Mouse (Mus musculus) common myeloid progenitor, adult 5-6 weeks (primary cell): ENCODE results near the gene Nepro. TPM values are rescaled to one million over a fixed set of nuclear protein-coding genes. Genes with fewer than 3 reads are reported as not detected.

Source experiments
- ATAC-seq: replicated peaks from 2 replicates; pipeline ENCODE4 v1.8.0; 2016; ENCODE audit warnings: low read depth, mild to moderate bottlenecking, moderate TSS enrichment, inconsistent platforms; ENCODE audit not compliant: poor library complexity, severe bottlenecking
- total RNA-seq: library from RNA; stranded (forward); fragments of 200-1000, 187-1606 nt; gene quantifications from 2 replicates; pipeline ENCODE4 v1.2.3, GENCODE M21; 2017

Gene Nepro
- total RNA-seq, result 22.7 and 25.1 TPM in 2 replicates

DNA sequence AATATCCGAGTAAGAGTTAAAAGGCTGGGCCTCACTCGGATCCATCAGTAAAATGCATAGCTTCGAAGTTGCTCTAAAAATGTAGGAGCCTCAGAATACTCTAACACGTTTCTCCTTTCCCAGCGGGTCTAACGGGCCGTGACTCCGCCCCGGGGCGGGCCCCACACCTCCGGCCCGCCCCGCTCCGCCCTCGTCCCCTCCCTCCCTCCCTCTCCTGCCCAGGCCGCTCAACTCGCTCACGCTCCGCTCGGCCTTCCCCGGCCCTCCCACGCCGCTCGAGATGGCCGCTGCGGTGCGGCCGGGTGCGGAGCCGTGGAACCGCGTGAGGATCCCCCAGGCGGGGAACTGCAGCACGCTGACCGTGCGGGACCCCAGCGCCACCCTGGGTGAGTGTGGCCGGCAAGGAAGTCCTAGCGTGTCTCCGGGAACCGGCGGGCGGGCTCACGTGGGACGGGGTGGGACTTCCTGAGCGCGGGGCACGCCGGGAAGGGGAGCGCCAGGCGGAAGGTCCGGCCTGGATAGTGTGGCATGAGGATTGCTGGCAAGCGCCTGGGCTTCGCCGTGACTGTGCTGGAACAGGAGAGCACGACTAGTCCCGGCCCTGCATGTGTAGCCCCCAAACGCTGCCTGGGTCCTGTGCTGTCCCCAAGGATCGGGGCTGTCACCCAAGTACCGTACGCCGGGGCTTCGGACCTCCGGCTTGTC, at the start of gene Nepro:
Gene Nepro, plus strand, starts transcription at position 219 of the 705 bp plus-strand sequence.
- ATAC-seq, result peak; percentile 78

DNA sequence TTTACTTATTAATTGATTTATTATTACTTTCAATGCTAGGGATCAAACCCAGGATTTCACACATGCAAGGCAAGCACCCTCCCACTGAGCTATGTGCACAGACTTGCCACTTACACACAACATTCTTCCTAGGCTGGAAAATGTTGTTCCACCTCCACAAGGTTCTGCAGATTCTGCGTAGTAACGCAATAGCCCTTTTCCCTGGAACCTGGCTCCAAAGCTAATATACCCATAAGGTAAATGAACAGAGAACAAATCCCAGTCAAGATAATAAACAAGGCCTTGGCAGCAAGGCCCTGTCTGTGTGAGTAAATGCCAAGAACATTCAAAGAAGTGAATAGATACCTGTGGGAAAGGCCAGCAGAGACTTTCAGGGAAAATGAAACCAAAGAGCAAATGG, 47.7 kb upstream of the Nepro start:
- ATAC-seq, result no peak

- ATAC-seq, result no peak
These were observed 45.0 kb upstream of the Nepro start for GRCm38 (mm10) chr16:44679082-44679481.

DNA sequence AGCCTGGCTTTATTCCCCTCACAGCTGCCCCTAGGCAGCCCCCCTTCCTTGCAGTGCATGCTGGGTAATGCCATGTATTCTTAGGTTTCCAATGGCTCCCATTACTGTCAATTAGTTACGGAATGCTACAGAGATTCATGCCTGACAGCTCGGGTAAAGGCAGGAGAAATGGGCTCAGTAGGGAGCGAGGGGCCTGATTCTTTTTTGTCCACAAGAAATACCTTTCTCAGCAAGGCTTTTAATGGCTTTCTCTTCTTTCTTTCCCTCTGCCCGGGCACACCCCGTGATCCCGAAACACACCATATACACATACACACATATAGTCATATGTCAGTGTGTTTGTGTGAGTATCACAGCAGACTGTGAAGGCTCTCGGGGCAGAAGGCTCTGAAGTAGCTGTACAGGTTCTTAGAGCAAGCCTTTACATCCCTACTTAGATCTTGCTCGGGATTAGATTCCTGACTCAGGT, 44.6 kb upstream of the Nepro start:
- no peak for ATAC-seq

GRCm38 (mm10) chr16:44680756-44681498, 43.2 kb upstream of the Nepro start:
- no peak for ATAC-seq

DNA sequence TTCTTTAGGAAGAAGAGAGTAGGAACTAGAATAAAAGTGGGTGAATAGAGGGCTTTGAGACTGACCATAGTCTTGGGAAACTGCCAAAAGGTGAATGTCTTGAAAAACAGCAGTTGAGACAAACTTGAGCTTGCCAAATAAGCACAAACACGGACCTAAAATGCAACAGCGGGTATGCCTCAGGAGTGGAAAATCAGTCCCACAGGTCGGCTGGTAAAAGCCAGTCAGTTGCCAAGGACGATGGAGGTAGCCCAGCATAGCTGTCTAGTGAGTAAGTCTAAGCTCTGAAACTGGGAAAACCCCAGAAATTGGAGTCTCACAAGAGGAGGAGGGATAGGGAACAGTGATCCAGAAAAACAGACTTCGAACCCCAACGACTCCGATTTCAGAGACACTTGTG, 39.5 kb upstream of the Nepro start:
- no peak for ATAC-seq

DNA sequence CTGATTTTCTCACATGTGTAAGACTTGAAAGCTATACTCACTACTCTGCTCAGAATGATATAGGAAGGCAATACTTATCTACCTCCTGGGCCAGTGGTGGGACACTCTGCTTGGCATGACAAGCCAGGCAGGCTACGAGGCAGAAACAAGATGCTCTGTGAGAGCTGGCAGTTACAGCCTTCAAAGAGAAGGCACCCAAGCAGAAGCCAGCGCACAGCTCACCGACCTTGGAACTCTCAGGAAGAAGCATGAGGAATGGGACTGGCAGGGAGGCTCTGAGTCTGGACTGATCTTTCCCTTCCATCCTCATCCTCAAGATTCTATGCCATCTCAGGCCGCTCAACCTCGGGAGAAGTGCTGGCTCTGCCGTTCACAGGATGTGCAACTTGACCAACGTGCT, 38.7 kb upstream of the Nepro start:
- no peak for ATAC-seq

- ATAC-seq, result no peak; the same call in 1 of the 2 replicates
These were observed 36.9 kb upstream of the Nepro start for GRCm38 (mm10) chr16:44686991-44687718.

DNA sequence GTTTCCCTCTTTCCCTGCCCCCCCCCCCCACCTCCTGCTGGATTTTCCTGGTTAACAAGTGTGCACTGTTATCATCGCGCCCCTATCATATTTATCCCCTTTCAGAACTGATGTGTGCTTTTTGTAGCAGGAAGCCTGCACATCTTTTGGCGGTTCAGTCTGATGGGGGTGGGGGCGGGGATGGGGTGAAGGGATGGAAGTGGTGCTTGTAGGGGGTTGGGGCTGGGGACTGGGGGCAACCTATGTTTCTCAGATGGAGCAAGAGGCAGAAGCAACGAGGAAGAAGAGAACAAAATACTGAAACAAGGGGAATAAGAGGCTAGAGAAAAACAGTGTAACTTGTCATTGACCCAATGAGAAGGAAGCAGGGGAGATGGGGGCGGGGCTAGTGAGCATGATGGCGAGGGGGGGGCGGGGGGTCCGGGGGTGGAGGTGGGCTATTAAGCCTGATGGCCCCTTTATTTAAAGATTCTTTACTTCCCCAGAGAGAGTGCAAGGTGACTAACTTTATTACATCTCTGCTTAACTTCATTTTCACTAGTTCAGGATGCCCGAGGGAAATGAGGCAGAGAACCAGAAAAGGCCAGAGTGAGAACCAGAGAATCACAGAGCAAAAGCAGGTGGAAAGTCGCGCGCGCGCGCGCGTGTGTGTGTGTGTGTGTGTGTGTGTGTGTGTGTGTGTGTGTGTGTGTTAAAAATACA, 36.2 kb upstream of the Nepro start:
- ATAC-seq, result no peak

DNA sequence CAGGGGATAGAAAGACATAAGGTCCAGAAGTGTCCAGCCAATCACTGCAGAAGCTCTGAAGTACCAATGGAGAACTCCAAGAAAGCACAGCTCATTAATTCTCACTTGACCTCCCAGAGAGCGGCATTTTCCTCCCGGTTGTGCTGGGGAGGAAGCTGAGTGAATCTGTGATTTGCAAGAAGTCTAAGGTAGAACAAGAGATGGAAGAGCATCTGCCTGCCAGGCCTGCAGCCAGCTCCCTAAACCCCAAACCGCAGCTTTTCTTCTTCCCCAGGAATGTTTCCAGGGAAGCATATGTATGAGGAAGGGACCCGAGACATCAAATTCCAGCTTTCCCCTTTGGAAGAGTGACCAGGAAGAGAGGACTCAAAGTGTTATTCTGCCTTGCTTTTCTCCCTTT, 35.6 kb upstream of the Nepro start:
- ATAC-seq, result no peak

GRCm38 (mm10) chr16:44690501-44690900, 33.6 kb upstream of the Nepro start:
- ATAC-seq, result no peak

GRCm38 (mm10) chr16:44691066-44691465, 33.0 kb upstream of the Nepro start:
- no peak for ATAC-seq

DNA sequence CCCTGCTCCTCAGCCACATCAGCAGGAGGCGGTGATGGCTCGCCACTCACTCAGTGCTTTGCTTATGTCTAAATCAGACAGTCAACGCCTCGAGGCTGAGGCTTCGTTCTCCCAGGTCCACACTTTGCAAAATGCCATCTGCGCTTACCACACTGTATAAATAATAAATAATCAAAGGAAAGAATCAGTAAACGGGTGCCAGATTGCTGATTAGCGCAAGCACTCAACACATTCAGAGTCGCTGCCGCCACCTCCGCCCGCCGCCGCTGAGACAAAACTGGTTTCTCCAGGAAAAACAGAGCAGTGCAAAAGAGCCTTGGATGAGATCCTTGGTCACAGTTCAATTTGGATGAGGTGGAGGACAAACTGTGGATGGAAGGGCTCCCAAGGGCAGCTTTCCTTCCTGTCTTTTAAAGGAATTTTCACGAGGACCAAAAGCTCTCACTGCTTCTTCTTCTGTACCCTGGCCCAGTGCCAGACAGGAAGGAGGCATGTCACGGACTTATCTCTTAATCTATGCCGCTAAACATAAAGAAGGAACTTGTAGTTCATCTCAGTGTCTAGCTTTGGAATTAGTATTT, 32.5 kb upstream of the Nepro start:
- ATAC-seq, result peak; percentile 64

- peak; percentile 56 for ATAC-seq
These were observed 31.6 kb upstream of the Nepro start for GRCm38 (mm10) chr16:44692541-44692940.

GRCm38 (mm10) chr16:44693695-44694094, 30.4 kb upstream of the Nepro start:
- ATAC-seq, result no peak

DNA sequence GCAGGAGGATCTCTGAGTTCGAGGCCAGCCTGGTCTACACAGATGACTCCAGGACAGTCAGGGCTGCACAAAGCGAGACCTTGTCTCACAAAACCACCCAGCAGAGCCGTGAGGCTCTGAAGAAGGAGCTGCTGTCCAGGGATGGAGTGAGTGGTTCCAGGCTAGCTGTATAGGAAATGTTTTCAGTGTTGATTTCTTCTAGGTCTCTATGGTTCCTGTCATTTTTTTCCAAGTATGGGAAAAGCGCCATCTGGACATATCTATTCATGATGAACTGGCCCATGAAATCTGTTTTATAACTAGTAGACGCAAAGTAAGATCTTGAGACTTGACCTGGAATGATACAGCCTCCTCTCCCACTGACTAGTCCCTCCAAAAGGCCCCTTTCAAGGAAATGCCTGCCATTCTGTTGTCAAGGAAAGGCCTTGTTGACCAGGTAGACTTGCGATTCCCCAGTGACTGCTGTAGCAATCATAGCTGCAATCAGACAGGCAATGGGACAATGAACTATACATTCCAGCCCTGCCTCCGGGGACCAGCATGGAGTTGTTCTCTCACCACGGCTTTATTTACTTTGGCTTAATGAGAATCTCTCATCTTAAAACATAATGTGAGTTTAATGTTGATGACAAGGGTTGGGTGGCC, 28.8 kb upstream of the Nepro start:
- ATAC-seq, result no peak

GRCm38 (mm10) chr16:44695859-44696620, 28.1 kb upstream of the Nepro start:
- no peak for ATAC-seq

- ATAC-seq, result no peak
These were observed 26.5 kb upstream of the Nepro start for GRCm38 (mm10) chr16:44697473-44698205.
